Mouse (Mus musculus) erythroblast, embryonic 14.5 days (primary cell): ENCODE measurements at regions not wholly inside any gene's neighbourhood (a gene's known extent, or its start where the extent isn't known, plus 50 kb on each side); places are given as distances from the start of the nearest gene placed in this dataset.

ENCODE experiments used
- GATA1 ChIP-seq: IDR thresholded peaks from 2 replicates; pipeline ENCODE4 v1.6.1; 2012; ENCODE audit warnings: low read length, inconsistent platforms, mixed read lengths
- TAL1 ChIP-seq: IDR thresholded peaks from 3 replicates; pipeline ENCODE4 v1.6.1; 2012; ENCODE audit warnings: low read length, inconsistent platforms, mixed read lengths

GRCm38 (mm10) chr9:11396829-11397228, 492.3 kb upstream of the Cntn5 start:
- TF ChIP-seq GATA1, result no peak
- no peak for TF ChIP-seq TAL1
